Mouse (Mus musculus): ENCODE results near the gene Kazn. TPM values are rescaled to one million over a fixed set of nuclear protein-coding genes. Genes with fewer than 3 reads are reported as not detected.
A peak's percentile ranks its signal among the peaks of the same experiment; 100 is the strongest.

Gene Kazn
- total and polyA plus RNA-seq, 3 experiments = 1.3 to 9.7 (median 4.2) TPM

DNA sequence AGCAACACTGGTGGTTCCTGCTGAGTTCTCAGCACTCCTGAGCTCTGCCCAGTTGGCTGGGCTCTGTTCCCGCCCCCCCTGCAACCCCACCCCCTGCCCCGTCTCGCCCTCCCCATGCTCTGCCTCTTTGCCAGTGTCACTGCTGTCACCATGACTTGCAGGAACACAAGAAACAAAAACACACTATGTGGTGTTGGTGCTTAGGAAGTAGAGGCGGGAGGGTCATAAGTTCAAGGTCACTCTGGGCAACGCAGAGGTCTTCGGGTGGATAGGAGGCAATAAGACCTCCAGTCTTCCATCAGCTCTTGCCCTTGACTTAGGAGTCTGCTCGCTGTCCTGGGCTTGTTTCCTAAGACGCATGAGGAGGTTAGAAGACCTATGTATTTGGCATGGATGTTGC, 10.9 kb upstream of the Kazn start:
- DNase-seq (ENCODE audit: extremely low read depth) = no peak
- Histone ChIP-seq H3K4me3 (replicated peaks in 1 of 3; ENCODE audit: low read depth in 2 of 3, low read length in 2 of 3, poor library complexity in 1 of 3) (no peak overlapping the region), H3K79me2 (replicated peaks; ENCODE audit: control insufficient read depth, extremely low read depth, insufficient read depth, poor library complexity, severe bottlenecking) (no peaks in the 10 kb centered on the region), H3K9ac (ENCODE audit: insufficient read depth, low read depth) (no peak overlapping the region), H3K9me3 (replicated peaks; ENCODE audit: low read length) (peaks cover 3% of the 10 kb centered on the region), H3K4me1 (ENCODE audit: control insufficient read depth in 1 of 2, insufficient read depth in 2 of 2) (peaks cover 0 to 8% of the 10 kb centered on the region in 2 experiments; a peak in 3 of 4 replicates), H3K27me3 (replicated peaks) (peaks cover 2% of the 10 kb centered on the region), H3K27ac (ENCODE audit: insufficient read depth, low read depth) (no peak overlapping the region), H3K4me2 (ENCODE audit: insufficient read depth, low read depth, poor library complexity, severe bottlenecking) (no peak overlapping the region), H3K36me3 (replicated peaks in 1 of 2; ENCODE audit: control insufficient read depth in 1 of 2, insufficient read depth in 1 of 2, low read length in 1 of 2) (no peaks in the 10 kb centered on the region)
- in situ Hi-C loops (cut with MboI; ENCODE audit: low pct_ligation_motif_present, low pct_unique_long_range_greater_than_20kb, low sequenced_read_pairs) (loop anchor here (25.0 kb wide), 1 partner anchor 762 kb away; no protein-coding TSS in a partner anchor), dilution Hi-C loops (cut with MboI; ENCODE audit: extremely low pct_ligation_motif_present, extremely low pct_unique_long_range_greater_than_20kb, low sequenced_read_pairs) (no loop called here)
- TF ChIP-seq HCFC1 (IDR thresholded peaks at IDR 0.05; ENCODE audit: low read depth, low read length) = no peak
- TF ChIP-seq ETS1 (conservative IDR thresholded peaks at IDR 0.05; ENCODE audit: low read depth, low read length) = no peak
- no peak for TF ChIP-seq KAT2A (IDR thresholded peaks at IDR 0.05; ENCODE audit: insufficient replicate concordance, low read length)
- no peak for TF ChIP-seq PAX5 (IDR thresholded peaks at IDR 0.05; ENCODE audit: low read length)
- TF ChIP-seq ZC3H11A (IDR thresholded peaks at IDR 0.05; ENCODE audit: low read depth, low read length) = no peak
- TF ChIP-seq TCF12 (IDR thresholded peaks at IDR 0.05; ENCODE audit: low read depth, low read length) = no peak
- no peak for TF ChIP-seq NELFE (IDR thresholded peaks at IDR 0.05; ENCODE audit: low read depth, low read length)

DNA sequence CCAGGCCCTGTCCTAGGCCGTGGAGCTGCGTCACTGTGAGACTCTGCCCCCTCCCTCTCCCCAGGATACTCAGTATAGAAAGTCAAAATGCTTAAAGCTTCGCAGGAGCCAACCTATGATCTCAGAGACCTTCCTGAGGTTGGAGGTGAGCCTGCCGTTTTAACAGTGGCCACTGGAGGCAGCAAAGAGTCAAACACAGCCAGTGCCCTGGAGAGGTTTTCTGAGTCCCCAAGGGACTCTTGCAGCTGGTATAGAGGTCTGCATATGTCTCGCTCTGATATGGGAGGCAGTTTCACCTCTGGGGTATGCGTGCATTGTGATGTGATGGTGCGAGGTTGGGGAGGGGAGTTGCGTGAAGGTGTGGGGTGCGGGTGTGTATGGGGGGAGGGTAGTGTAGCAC, 10.2 kb upstream of the Kazn start:
- Histone ChIP-seq H3K27ac (ENCODE audit: insufficient read depth, low read depth) (no peak overlapping the region), H3K9ac (ENCODE audit: insufficient read depth, low read depth) (no peak overlapping the region), H3K27me3 (replicated peaks) (peaks cover 2% of the 10 kb centered on the region), H3K4me1 (ENCODE audit: control insufficient read depth in 1 of 2, insufficient read depth in 2 of 2) (peaks cover 0 to 8% of the 10 kb centered on the region in 2 experiments; a peak in 3 of 4 replicates), H3K4me3 (replicated peaks in 1 of 3; ENCODE audit: low read depth in 2 of 3, low read length in 2 of 3, poor library complexity in 1 of 3) (no peak overlapping the region), H3K4me2 (ENCODE audit: insufficient read depth, low read depth, poor library complexity, severe bottlenecking) (peak overlapping the region; percentile 41; the same call in 1 of the 2 replicates), H3K36me3 (replicated peaks in 1 of 2; ENCODE audit: control insufficient read depth in 1 of 2, insufficient read depth in 1 of 2, low read length in 1 of 2) (no peaks in the 10 kb centered on the region), H3K9me3 (replicated peaks; ENCODE audit: low read length) (peaks cover 3% of the 10 kb centered on the region), H3K79me2 (replicated peaks; ENCODE audit: control insufficient read depth, extremely low read depth, insufficient read depth, poor library complexity, severe bottlenecking) (no peaks in the 10 kb centered on the region)
- in situ Hi-C loops (cut with MboI; ENCODE audit: low pct_ligation_motif_present, low pct_unique_long_range_greater_than_20kb, low sequenced_read_pairs) (no loop called here), dilution Hi-C loops (cut with MboI; ENCODE audit: extremely low pct_ligation_motif_present, extremely low pct_unique_long_range_greater_than_20kb, low sequenced_read_pairs) (no loop called here)
- DNase-seq (ENCODE audit: extremely low read depth) = peak; percentile 87
- TF ChIP-seq ZC3H11A (IDR thresholded peaks at IDR 0.05; ENCODE audit: low read depth, low read length) (no peak), SMC3 (IDR thresholded peaks at IDR 0.05; ENCODE audit: low read depth, low read length) (peak; percentile 50), KAT2A (IDR thresholded peaks at IDR 0.05; ENCODE audit: insufficient replicate concordance, low read length) (no peak), TCF12 (IDR thresholded peaks at IDR 0.05; ENCODE audit: low read depth, low read length) (0 out of 2 replicates have a peak, but pooled peaks have one; percentile 32), CTCF (conservative IDR thresholded peaks at IDR 0.05 in 1 of 2, IDR thresholded peaks at IDR 0.05 in 1 of 2; ENCODE audit: low read depth in 2 of 2, low read length in 2 of 2) (peak; percentile 65 to 80; a peak in 3 of 4 replicates), RAD21 (IDR thresholded peaks at IDR 0.05; ENCODE audit: low read depth, low read length) (peak; percentile 62)

DNA sequence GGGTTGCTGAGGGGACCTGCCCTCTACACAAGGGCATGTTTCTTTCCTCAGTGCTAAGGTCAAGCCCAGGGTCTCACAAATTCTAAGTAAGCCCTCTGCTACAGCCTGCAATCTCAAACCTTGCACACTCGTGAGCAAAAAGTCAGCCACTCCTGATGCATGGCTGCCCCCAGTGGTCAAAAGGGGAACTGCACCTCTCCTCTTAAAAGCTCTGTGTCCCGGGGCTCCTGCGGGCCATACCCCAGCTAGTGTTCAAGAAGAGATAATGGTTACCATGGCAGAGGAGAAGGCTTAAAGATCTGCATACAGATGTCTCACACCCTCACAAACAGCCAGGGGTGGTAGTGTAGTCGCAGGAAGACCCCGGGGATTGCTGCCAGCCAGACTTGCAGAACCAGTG, 9.2 kb upstream of the Kazn start:
- dilution Hi-C loops (cut with MboI; ENCODE audit: extremely low pct_ligation_motif_present, extremely low pct_unique_long_range_greater_than_20kb, low sequenced_read_pairs) (no loop called here), in situ Hi-C loops (cut with MboI; ENCODE audit: low pct_ligation_motif_present, low pct_unique_long_range_greater_than_20kb, low sequenced_read_pairs) (no loop called here)
- H3K27ac ChIP-seq (ENCODE audit: insufficient read depth, low read depth) = no peak overlapping the region
- no peaks in the 10 kb centered on the region for H3K9me3 ChIP-seq (replicated peaks; ENCODE audit: low read length)
- TF ChIP-seq NELFE (IDR thresholded peaks at IDR 0.05; ENCODE audit: low read depth, low read length) = no peak
- peak; percentile 81 for TF ChIP-seq RAD21 (IDR thresholded peaks at IDR 0.05; ENCODE audit: low read depth, low read length)
- TF ChIP-seq SMC3 (IDR thresholded peaks at IDR 0.05; ENCODE audit: low read depth, low read length) = peak; percentile 77
- TF ChIP-seq RCOR1 (conservative IDR thresholded peaks at IDR 0.05; ENCODE audit: low read depth, low read length) = no peak
- TF ChIP-seq ETS1 (conservative IDR thresholded peaks at IDR 0.05; ENCODE audit: low read depth, low read length) = no peak
- TF ChIP-seq USF2 (conservative IDR thresholded peaks at IDR 0.05; ENCODE audit: low read depth, low read length) = no peak
- TF ChIP-seq POLR2AphosphoS2 (IDR thresholded peaks at IDR 0.05; ENCODE audit: low read depth, low read length) = no peak
- TF ChIP-seq CTCF (conservative IDR thresholded peaks at IDR 0.05 in 1 of 2, IDR thresholded peaks at IDR 0.05 in 1 of 2; ENCODE audit: low read depth in 2 of 2, low read length in 2 of 2) = peak; percentile 85 to 89
- no peak for TF ChIP-seq PAX5 (IDR thresholded peaks at IDR 0.05; ENCODE audit: low read length)
- H3K4me1 ChIP-seq (ENCODE audit: control insufficient read depth in 1 of 2, insufficient read depth in 2 of 2) = peaks cover 0 to 8% of the 10 kb centered on the region in 2 experiments; a peak in 3 of 4 replicates
- no peak overlapping the region for H3K4me3 ChIP-seq (replicated peaks in 1 of 3; ENCODE audit: low read depth in 2 of 3, low read length in 2 of 3, poor library complexity in 1 of 3)
- peak; percentile 79 for DNase-seq (ENCODE audit: extremely low read depth)
- peaks cover 2% of the 10 kb centered on the region for H3K27me3 ChIP-seq (replicated peaks)
- no peak overlapping the region for H3K9ac ChIP-seq (ENCODE audit: insufficient read depth, low read depth)
- no peaks in the 10 kb centered on the region for H3K36me3 ChIP-seq (replicated peaks in 1 of 2; ENCODE audit: control insufficient read depth in 1 of 2, insufficient read depth in 1 of 2, low read length in 1 of 2)
- peak overlapping the region; percentile 37; the same call in 1 of the 2 replicates for H3K4me2 ChIP-seq (ENCODE audit: insufficient read depth, low read depth, poor library complexity, severe bottlenecking)
- no peaks in the 10 kb centered on the region for H3K79me2 ChIP-seq (replicated peaks; ENCODE audit: control insufficient read depth, extremely low read depth, insufficient read depth, poor library complexity, severe bottlenecking)

Measured in CH12.LX (cell line).